Mouse (Mus musculus) embryonic facial prominence, embryonic 11.5 days (tissue): ENCODE measurements around the gene Fcgr2b. TPM values are rescaled to one million over a fixed set of nuclear protein-coding genes. Genes with fewer than 3 reads are reported as not detected.

Experiments
- ATAC-seq: fragments of 200-750 bp; cut with Nextera tagmentation; replicated peaks from 2 replicates; pipeline ENCODE4 v1.8.0; 2017; ENCODE audit warnings: low read depth; ENCODE audit not compliant: insufficient number of reproducible peaks, low FRiP score, low TSS enrichment
- DNase-seq: peaks from one replicate; pipeline ENCODE4 v3.0.0-alpha.2; 2015; ENCODE audit warnings: low spot score
- H3K27ac ChIP-seq: fragments of 300-500 bp; sonication (generic); replicated peaks from 2 replicates; pipeline ENCODE4 v1.5.1; 2014; ENCODE audit warnings: mild to moderate bottlenecking, low read depth, low read length, control low read depth
- H3K27me3 ChIP-seq: fragments of 300-500 bp; sonication (generic); 2 replicates; pipeline ENCODE4 v1.6.1; 2014; ENCODE audit warnings: mild to moderate bottlenecking, low read length, moderate library complexity, mixed read lengths; ENCODE audit not compliant: control insufficient read depth, insufficient read depth
- H3K36me3 ChIP-seq: fragments of 300-500 bp; sonication (generic); replicated peaks from 2 replicates; pipeline ENCODE4 v1.6.1; 2014; ENCODE audit warnings: low read depth, mild to moderate bottlenecking, low read length, moderate library complexity, mixed read lengths; ENCODE audit not compliant: control insufficient read depth, insufficient read depth
- H3K4me1 ChIP-seq: fragments of 300-500 bp; sonication (generic); 2 replicates; pipeline ENCODE4 v1.6.1; 2014; ENCODE audit warnings: low read length, mixed read lengths; ENCODE audit not compliant: control insufficient read depth, insufficient read depth
- H3K4me2 ChIP-seq: fragments of 300-500 bp; sonication (generic); 2 replicates; pipeline ENCODE4 v1.6.1; 2014; ENCODE audit warnings: low read depth, mild to moderate bottlenecking, control low read depth, low read length, moderate library complexity
- H3K4me3 ChIP-seq: fragments of 300-500 bp; sonication (generic); 2 replicates; pipeline ENCODE4 v1.5.1; 2014; ENCODE audit warnings: low read depth, low read length, control low read depth
- H3K9ac ChIP-seq: fragments of 300-500 bp; sonication (generic); replicated peaks from 2 replicates; pipeline ENCODE4 v1.6.1; 2014; ENCODE audit warnings: mild to moderate bottlenecking, control low read depth, low read length
- H3K9me3 ChIP-seq: fragments of 300-500 bp; sonication (generic); replicated peaks from 2 replicates; pipeline ENCODE4 v1.6.1; 2016; ENCODE audit warnings: mild to moderate bottlenecking, low read length, inconsistent platforms, mixed read lengths; ENCODE audit not compliant: control insufficient read depth
- WGBS: fragments of 180-500 bp; shearing (Covaris S2); extraction: QIAGEN DNeasy Blood & Tissue Kit; methylation state at CpG from one replicate; pipeline ENCODE4 v1.1.7; 2014; 5-methylcytosine and 5-hydroxymethylcytosine counted together
- polyA plus RNA-seq: library from polyadenylated mRNA; unstranded; fragments of >200 nt; fragmentation: Nextera tagmentation; extraction: Ambion mirVana; gene quantifications from 2 replicates; pipeline ENCODE4 v1.2.1, GENCODE M21; 2014

Fcgr2b gene
- 0.52 TPM in 1 of 2 replicates, not detected in the other for polyA plus RNA-seq

- H3K9ac ChIP-seq: no peak within 1 kb of the TSS
- no peaks in the 10 kb centered on the region for H3K9me3 ChIP-seq
- H3K4me3 ChIP-seq: no peak within 1 kb of the TSS
- WGBS: 88% methylated on average over 5 of the region's 5 CpGs
- H3K36me3 ChIP-seq: no peaks in the 10 kb centered on the region
- H3K27me3 ChIP-seq: no peaks in the 10 kb centered on the region
- no peak within 1 kb of the TSS for H3K27ac ChIP-seq
- no peak within 1 kb of the TSS for H3K4me2 ChIP-seq
- DNase-seq (no peak), ATAC-seq (no peak)
- no peaks in the 10 kb centered on the region for H3K4me1 ChIP-seq
These were observed at the start of gene Fcgr2b for GRCm38 (mm10) chr1:170976447-170976846. Fcgr2b (minus strand) TSS chr1:170976547.

- no peak for ATAC-seq
- Histone ChIP-seq H3K27me3 (no peaks in the 10 kb centered on the region), H3K9me3 (no peaks in the 10 kb centered on the region), H3K4me3 (no peak overlapping the region), H3K36me3 (no peaks in the 10 kb centered on the region), H3K4me1 (no peaks in the 10 kb centered on the region), H3K9ac (no peak overlapping the region), H3K27ac (no peak overlapping the region), H3K4me2 (no peak overlapping the region)
- 83% methylated on average over 7 of the region's 7 CpGs for WGBS
- no peak for DNase-seq
These were observed 43.1 kb upstream of the Fcgr2b start for GRCm38 (mm10) chr1:171019311-171019950.

GRCm38 (mm10) chr1:171018737-171019136 lies 42.4 kb upstream of the Fcgr2b start, which contains the start of gene Fcgr4:
Fcgr4 (plus strand) TSS chr1:171018920.
- Histone ChIP-seq H3K4me2 (no peak within 1 kb of the TSS), H3K4me1 (no peaks in the 10 kb centered on the region)
- WGBS: 83% methylated on average over 2 of the region's 2 CpGs

GRCm38 (mm10) chr1:171017468-171018158 lies 41.3 kb upstream of the Fcgr2b start:
- Histone ChIP-seq H3K9me3 (no peaks in the 10 kb centered on the region), H3K9ac (no peak overlapping the region), H3K27ac (no peak overlapping the region), H3K4me2 (no peak overlapping the region), H3K27me3 (no peaks in the 10 kb centered on the region), H3K4me1 (no peaks in the 10 kb centered on the region), H3K4me3 (no peak overlapping the region), H3K36me3 (no peaks in the 10 kb centered on the region)
- no peak for DNase-seq
- WGBS: 59% methylated on average over 6 of the region's 6 CpGs
- no peak for ATAC-seq

More at GRCm38 (mm10) chr1:171018737-171019136, 42.4 kb upstream of the Fcgr2b start, which contains the start of gene Fcgr4:
- DNase-seq (no peak), ATAC-seq (no peak)
- Histone ChIP-seq H3K36me3 (no peaks in the 10 kb centered on the region), H3K27me3 (no peaks in the 10 kb centered on the region), H3K4me3 (no peak within 1 kb of the TSS), H3K9me3 (no peaks in the 10 kb centered on the region), H3K27ac (no peak within 1 kb of the TSS), H3K9ac (no peak within 1 kb of the TSS)

- Histone ChIP-seq H3K27me3 (no peaks in the 10 kb centered on the region), H3K4me3 (no peak overlapping the region)
These were observed 40.5 kb upstream of the Fcgr2b start for GRCm38 (mm10) chr1:171016676-171017356.

GRCm38 (mm10) chr1:171011733-171012132 lies 35.4 kb upstream of the Fcgr2b start:
- no peaks in the 10 kb centered on the region for H3K9me3 ChIP-seq
- no peaks in the 10 kb centered on the region for H3K36me3 ChIP-seq
- no peaks in the 10 kb centered on the region for H3K27me3 ChIP-seq
- no peak overlapping the region for H3K9ac ChIP-seq
- H3K27ac ChIP-seq: no peak overlapping the region
- H3K4me3 ChIP-seq: no peak overlapping the region
- 75% methylated on average over 4 of the region's 4 CpGs for WGBS
- DNase-seq (no peak), ATAC-seq (no peak)
- no peaks in the 10 kb centered on the region for H3K4me1 ChIP-seq
- no peak overlapping the region for H3K4me2 ChIP-seq

More at GRCm38 (mm10) chr1:171016676-171017356, 40.5 kb upstream of the Fcgr2b start:
- WGBS: 82% methylated on average over 6 of the region's 6 CpGs
- Histone ChIP-seq H3K9me3 (no peaks in the 10 kb centered on the region), H3K4me2 (no peak overlapping the region), H3K27ac (no peak overlapping the region), H3K9ac (no peak overlapping the region), H3K36me3 (no peaks in the 10 kb centered on the region), H3K4me1 (no peaks in the 10 kb centered on the region)
- DNase-seq (no peak), ATAC-seq (no peak)

GRCm38 (mm10) chr1:171006905-171007304 lies 30.6 kb upstream of the Fcgr2b start:
- Histone ChIP-seq H3K36me3 (no peaks in the 10 kb centered on the region), H3K27me3 (no peaks in the 10 kb centered on the region), H3K4me3 (no peak overlapping the region), H3K4me2 (no peak overlapping the region), H3K9ac (no peak overlapping the region), H3K27ac (no peak overlapping the region), H3K4me1 (no peaks in the 10 kb centered on the region), H3K9me3 (no peaks in the 10 kb centered on the region)
- ATAC-seq (no peak), DNase-seq (no peak)
- 92% methylated on average over 2 of the region's 2 CpGs for WGBS

GRCm38 (mm10) chr1:171006335-171006734 lies 30.0 kb upstream of the Fcgr2b start:
- Histone ChIP-seq H3K4me2 (no peak overlapping the region), H3K4me1 (no peaks in the 10 kb centered on the region), H3K27me3 (no peaks in the 10 kb centered on the region), H3K36me3 (no peaks in the 10 kb centered on the region), H3K4me3 (no peak overlapping the region), H3K27ac (no peak overlapping the region), H3K9ac (no peak overlapping the region), H3K9me3 (no peaks in the 10 kb centered on the region)
- no peak for DNase-seq
- 88% methylated on average over 4 of the region's 4 CpGs for WGBS
- no peak for ATAC-seq
